Mouse (Mus musculus) erythroblast, embryonic 14.5 days (primary cell): ENCODE data around the gene Tfeb.

Experiments
- GATA1 ChIP-seq: IDR thresholded peaks from 2 replicates; pipeline ENCODE4 v1.6.1; 2012; ENCODE audit warnings: low read length, inconsistent platforms, mixed read lengths
- TAL1 ChIP-seq: IDR thresholded peaks from 3 replicates; pipeline ENCODE4 v1.6.1; 2012; ENCODE audit warnings: low read length, inconsistent platforms, mixed read lengths

DNA sequence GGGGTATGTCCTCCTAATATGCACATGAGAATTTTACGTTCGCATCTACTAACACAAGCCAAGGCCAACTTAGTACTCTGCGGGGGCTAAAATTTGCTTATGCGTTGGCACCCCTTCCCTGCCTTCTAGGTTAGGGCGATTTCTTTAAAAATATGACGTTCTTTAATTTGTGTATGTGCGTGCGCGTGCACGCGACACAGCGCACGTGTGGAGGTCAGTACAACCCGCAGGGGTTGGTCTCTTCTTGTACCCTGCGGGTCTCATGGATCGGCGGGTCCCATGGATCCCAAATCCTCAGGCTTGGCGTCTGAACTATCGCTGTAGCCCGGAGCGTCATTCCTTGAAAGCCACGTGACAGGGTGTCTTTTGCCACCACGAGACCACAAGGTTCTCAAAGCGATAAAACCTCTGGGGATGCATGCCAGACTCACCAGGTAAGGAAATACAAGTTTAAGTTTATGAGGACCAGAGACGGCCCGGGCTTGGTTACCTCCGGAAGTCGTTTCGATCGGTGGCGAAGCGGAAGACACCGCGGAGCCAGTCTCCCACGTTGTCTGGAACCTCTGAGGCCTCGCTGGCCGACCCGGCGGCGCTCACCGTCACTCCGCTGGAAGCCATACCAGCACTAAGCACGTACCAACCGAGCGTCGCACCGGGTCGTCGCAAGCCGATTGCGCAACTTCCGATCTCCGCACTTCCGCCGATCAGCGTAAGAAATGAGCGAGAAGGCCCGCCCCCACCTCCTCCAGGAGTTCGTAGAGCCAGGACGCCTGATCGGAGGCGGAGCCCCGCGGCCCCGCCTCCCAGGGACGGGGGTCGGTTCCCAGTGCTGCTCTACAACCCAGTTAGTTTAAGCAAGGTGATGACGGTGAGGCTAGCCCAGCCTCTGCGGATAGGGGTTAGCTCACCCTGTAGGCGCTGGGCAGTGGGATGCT, 49.2 kb upstream of the Tfeb start:
- no peak for TF ChIP-seq GATA1
- no peak for TF ChIP-seq TAL1
